Mouse (Mus musculus) c-Kit-positive CD71-negative TER-119-negative erythroid progenitor cells, embryonic 14.5 days (primary cell): ENCODE measurements at regions not wholly inside any gene's neighbourhood (a gene's known extent, or its start where the extent isn't known, plus 50 kb on each side); places are given as distances from the start of the nearest gene placed in this dataset.

ENCODE experiments used
- DNase-seq: peaks from one replicate; pipeline ENCODE4 v3.0.0-alpha.2; 2013; ENCODE audit warnings: low read depth

- DNase-seq, result no peak
These were observed 500.4 kb downstream of the Med13l start for GRCm38 (mm10) chr5:119060886-119061285.

GRCm38 (mm10) chr5:119062478-119062877 lies 502.0 kb downstream of the Med13l start:
- DNase-seq, result no peak

GRCm38 (mm10) chr5:119066666-119067065 lies 506.2 kb downstream of the Med13l start:
- no peak for DNase-seq

- DNase-seq, result no peak
These were observed 509.4 kb downstream of the Med13l start for GRCm38 (mm10) chr5:119069765-119070333.

- DNase-seq, result no peak
These were observed 512.2 kb downstream of the Med13l start for GRCm38 (mm10) chr5:119072712-119073111.

GRCm38 (mm10) chr5:119080747-119081146 lies 520.3 kb downstream of the Med13l start:
- DNase-seq, result no peak

GRCm38 (mm10) chr5:119082895-119083294 lies 522.4 kb downstream of the Med13l start:
- DNase-seq, result no peak

GRCm38 (mm10) chr5:119097576-119098193 lies 537.2 kb downstream of the Med13l start:
- DNase-seq, result no peak

- DNase-seq, result no peak
These were observed 539.3 kb downstream of the Med13l start for GRCm38 (mm10) chr5:119099817-119100216.

GRCm38 (mm10) chr5:119103503-119103902 lies 543.0 kb downstream of the Med13l start:
- DNase-seq, result no peak

GRCm38 (mm10) chr5:119107898-119108297 lies 547.4 kb downstream of the Med13l start:
- DNase-seq, result no peak

- DNase-seq, result no peak
These were observed 549.0 kb downstream of the Med13l start for GRCm38 (mm10) chr5:119109501-119109900.

GRCm38 (mm10) chr5:119114074-119114473 lies 553.6 kb downstream of the Med13l start:
- no peak for DNase-seq

GRCm38 (mm10) chr5:119125745-119126144 lies 544.7 kb upstream of the Tbx3 start:
- no peak for DNase-seq

GRCm38 (mm10) chr5:119130176-119130575 lies 540.3 kb upstream of the Tbx3 start:
- DNase-seq, result no peak

- DNase-seq, result no peak
These were observed 539.0 kb upstream of the Tbx3 start for GRCm38 (mm10) chr5:119131461-119131860.

- DNase-seq, result no peak
These were observed 537.1 kb upstream of the Tbx3 start for GRCm38 (mm10) chr5:119133378-119133777.

GRCm38 (mm10) chr5:119136916-119137315 lies 533.6 kb upstream of the Tbx3 start:
- no peak for DNase-seq

GRCm38 (mm10) chr5:119137409-119137808 lies 533.1 kb upstream of the Tbx3 start:
- DNase-seq, result no peak

- no peak for DNase-seq
These were observed 532.6 kb upstream of the Tbx3 start for GRCm38 (mm10) chr5:119137821-119138221.

GRCm38 (mm10) chr5:119138293-119138692 lies 532.2 kb upstream of the Tbx3 start:
- DNase-seq, result no peak

- DNase-seq, result no peak
These were observed 531.1 kb upstream of the Tbx3 start for GRCm38 (mm10) chr5:119139336-119139735.

GRCm38 (mm10) chr5:119139816-119140215 lies 530.7 kb upstream of the Tbx3 start:
- no peak for DNase-seq

- DNase-seq, result no peak
These were observed 527.1 kb upstream of the Tbx3 start for GRCm38 (mm10) chr5:119143411-119143810.
